Mouse (Mus musculus): ENCODE data around the gene Tm9sf2.
"Not testable (repeated sequence)": the region's sequence is repeated elsewhere in the genome, so short reads cannot be mapped to it uniquely, and the experiment has no call there.

Gene Tm9sf2

GRCm38 (mm10) chr14:122099584-122099983, 7.3 kb upstream of the Tm9sf2 start:
- DNase-seq (ENCODE audit: low spot score in 2 of 2) = no peak

- DNase-seq (ENCODE audit: low spot score in 2 of 2) = not testable (repeated sequence)
Measured at GRCm38 (mm10) chr14:122101890-122102289, 4.9 kb upstream of the Tm9sf2 start.

GRCm38 (mm10) chr14:122104881-122105280, 2.0 kb upstream of the Tm9sf2 start:
- peak; percentile 85 to 90 for DNase-seq (ENCODE audit: low spot score in 2 of 2)

GRCm38 (mm10) chr14:122105391-122106285, 1.2 kb upstream of the Tm9sf2 start:
- no peak for DNase-seq (ENCODE audit: low spot score in 2 of 2)

GRCm38 (mm10) chr14:122107481-122108214, 810 bp downstream of the Tm9sf2 start:
- peak in 1 of 2 experiments; percentile 34 for DNase-seq (ENCODE audit: low spot score in 2 of 2)

- no peak for DNase-seq (ENCODE audit: low spot score in 2 of 2)
Measured at GRCm38 (mm10) chr14:122111681-122112080, 4.8 kb downstream of the Tm9sf2 start.

- no peak for DNase-seq (ENCODE audit: low spot score in 2 of 2)
Measured at GRCm38 (mm10) chr14:122112311-122112710, 5.5 kb downstream of the Tm9sf2 start.

GRCm38 (mm10) chr14:122116200-122116599, 9.4 kb downstream of the Tm9sf2 start:
- no peak for DNase-seq (ENCODE audit: low spot score in 2 of 2)

GRCm38 (mm10) chr14:122130111-122130797, 23.4 kb downstream of the Tm9sf2 start:
- no peak for DNase-seq (ENCODE audit: low spot score in 2 of 2)

- DNase-seq (ENCODE audit: low spot score in 2 of 2) = no peak
Measured at GRCm38 (mm10) chr14:122131644-122132043, 24.8 kb downstream of the Tm9sf2 start.

GRCm38 (mm10) chr14:122136368-122136928, 29.6 kb downstream of the Tm9sf2 start:
- no peak for DNase-seq (ENCODE audit: low spot score in 2 of 2)

- DNase-seq (ENCODE audit: low spot score in 2 of 2) = no peak
Measured at GRCm38 (mm10) chr14:122137234-122137633, 30.4 kb downstream of the Tm9sf2 start.

GRCm38 (mm10) chr14:122140126-122140525, 33.3 kb downstream of the Tm9sf2 start:
- DNase-seq (ENCODE audit: low spot score in 2 of 2) = no peak

- no peak for DNase-seq (ENCODE audit: low spot score in 2 of 2)
Measured at GRCm38 (mm10) chr14:122143585-122144269, 36.9 kb downstream of the Tm9sf2 start.

GRCm38 (mm10) chr14:122145374-122145773, 38.5 kb downstream of the Tm9sf2 start:
- no peak for DNase-seq (ENCODE audit: low spot score in 2 of 2)

- no peak for DNase-seq (ENCODE audit: low spot score in 2 of 2)
Measured at GRCm38 (mm10) chr14:122150616-122151015, 43.8 kb downstream of the Tm9sf2 start.

- DNase-seq (ENCODE audit: low spot score in 2 of 2) = no peak
Measured at GRCm38 (mm10) chr14:122157738-122158137, 50.9 kb downstream of the Tm9sf2 start.

GRCm38 (mm10) chr14:122160916-122161315, 54.1 kb downstream of the Tm9sf2 start:
- DNase-seq (ENCODE audit: low spot score in 2 of 2) = no peak

GRCm38 (mm10) chr14:122168912-122169311, 62.1 kb downstream of the Tm9sf2 start:
- no peak for DNase-seq (ENCODE audit: low spot score in 2 of 2)

- no peak for DNase-seq (ENCODE audit: low spot score in 2 of 2)
Measured at GRCm38 (mm10) chr14:122170202-122170781, 63.5 kb downstream of the Tm9sf2 start.

GRCm38 (mm10) chr14:122171031-122171430, 64.2 kb downstream of the Tm9sf2 start:
- DNase-seq (ENCODE audit: low spot score in 2 of 2) = no peak

All from spleen, postnatal 14 days (tissue).